Mouse (Mus musculus) A20 (cell line): Measurements from ENCODE around the gene Creld2.

Experiments used
- DNase-seq: peaks from one replicate; pipeline ENCODE4 v3.0.0-alpha.2; 2011; ENCODE audit warnings: low read depth, low spot score

Gene Creld2

GRCm38 (mm10) chr15:88828800-88829705 is 9.6 kb downstream of the Creld2 start:
- peak; percentile 83 for DNase-seq

GRCm38 (mm10) chr15:88829791-88830440 is 10.5 kb downstream of the Creld2 start:
- DNase-seq, result no peak

GRCm38 (mm10) chr15:88830696-88831095 is 11.2 kb downstream of the Creld2 start:
- DNase-seq, result no peak

GRCm38 (mm10) chr15:88831482-88831881 is 12.0 kb downstream of the Creld2 start:
- no peak for DNase-seq

GRCm38 (mm10) chr15:88832536-88832935 is 13.1 kb downstream of the Creld2 start:
- no peak for DNase-seq

- DNase-seq, result peak; percentile 21
These were observed 16.6 kb downstream of the Creld2 start for GRCm38 (mm10) chr15:88836031-88836430.

- no peak for DNase-seq
These were observed 17.1 kb downstream of the Creld2 start for GRCm38 (mm10) chr15:88836571-88836970.

- DNase-seq, result peak; percentile 73
These were observed 17.9 kb downstream of the Creld2 start for GRCm38 (mm10) chr15:88837199-88837932.

- DNase-seq, result no peak
These were observed 18.5 kb downstream of the Creld2 start for GRCm38 (mm10) chr15:88837977-88838376.

GRCm38 (mm10) chr15:88839271-88839670 is 19.8 kb downstream of the Creld2 start:
- no peak for DNase-seq

- no peak for DNase-seq
These were observed 20.7 kb downstream of the Creld2 start for GRCm38 (mm10) chr15:88840126-88840525.

- DNase-seq, result no peak
These were observed 21.7 kb downstream of the Creld2 start for GRCm38 (mm10) chr15:88841160-88841559.

- DNase-seq, result no peak
These were observed 22.3 kb downstream of the Creld2 start for GRCm38 (mm10) chr15:88841580-88842299.

- no peak for DNase-seq
These were observed 22.8 kb downstream of the Creld2 start for GRCm38 (mm10) chr15:88842300-88842673.

GRCm38 (mm10) chr15:88843486-88844097 is 24.1 kb downstream of the Creld2 start:
- DNase-seq, result no peak

- DNase-seq, result no peak
These were observed 25.5 kb downstream of the Creld2 start for GRCm38 (mm10) chr15:88844966-88845365.

GRCm38 (mm10) chr15:88848661-88849060 is 29.2 kb downstream of the Creld2 start:
- no peak for DNase-seq

- no peak for DNase-seq
These were observed 30.2 kb downstream of the Creld2 start for GRCm38 (mm10) chr15:88849621-88850020.

GRCm38 (mm10) chr15:88850146-88850826 is 30.8 kb downstream of the Creld2 start:
- no peak for DNase-seq

- no peak for DNase-seq
These were observed 31.6 kb downstream of the Creld2 start for GRCm38 (mm10) chr15:88851076-88851475.
